Comparison of ENCODE assay signal across 14 mouse cellular contexts in genomic region chr4:117871787-117872186, GRCm38 (mm10). TPM values are rescaled to one million over a fixed set of nuclear protein-coding genes. Genes with fewer than 3 reads are reported as not detected.
DNase-seq lines count a peak whose midpoint lies in the region; ATAC-seq and TF ChIP-seq lines count a peak whose summit lies in the region.
"Had no signal": no experiment of that assay in that cellular context is flagged by ENCODE, and none has a peak within 500 bp of the region (broad histone marks: within the 10 kb centered on the region; RNA-seq: fewer than 3 reads in every experiment).

No protein-coding gene starts in this region.

- no peak for DNase-seq in heart, postnatal 10 days
- DNase-seq in lung, postnatal 0 days (ENCODE audit: low spot score) = no peak
- no peak for DNase-seq in lung, postnatal 14 days
- DNase-seq in hindbrain, embryonic 11.5 days (ENCODE audit: low spot score) = no peak
- DNase-seq: cerebellum, adult 18-20 months; right cerebral cortex, postnatal 14 days had no signal

- H3K27me3 ChIP-seq in heart, embryonic 13.5 days (replicated peaks) = peaks cover 25% of the 10 kb centered on the region
- no peaks in the 10 kb centered on the region for H3K27me3 ChIP-seq in lung, postnatal 0 days (replicated peaks; ENCODE audit: insufficient read depth, low read length)
- no peaks in the 10 kb centered on the region for H3K27me3 ChIP-seq in embryonic facial prominence, embryonic 15.5 days
- H3K27me3 ChIP-seq in liver, embryonic 15.5 days = no peaks in the 10 kb centered on the region
- H3K27me3 ChIP-seq in hindbrain, embryonic 11.5 days (ENCODE audit: control insufficient read depth, insufficient read depth, low read length) = no peaks in the 10 kb centered on the region; the same call in 1 of the 2 replicates
- H3K27me3 ChIP-seq: forebrain, embryonic 15.5 days had no signal

- TF ChIP-seq CTCF in lung, postnatal 0 days (IDR thresholded peaks at IDR 0.05) = no peak

- ATAC-seq in heart, embryonic 13.5 days (ENCODE audit: extremely low read depth, insufficient number of reproducible peaks, low FRiP score, low TSS enrichment) = no peak
- 0 out of 2 replicates have a peak, but pooled peaks have one; percentile 11 for ATAC-seq in lung, postnatal 0 days
- 0 out of 2 replicates have a peak, but pooled peaks have one; percentile 17 for ATAC-seq in embryonic facial prominence, embryonic 15.5 days (ENCODE audit: insufficient number of reproducible peaks, low FRiP score, low TSS enrichment, low read depth)
- peak; percentile 15 for ATAC-seq in liver, embryonic 15.5 days (ENCODE audit: insufficient read depth)
- ATAC-seq in cerebellum, adult (ENCODE audit: insufficient number of reproducible peaks, low FRiP score, low TSS enrichment) = no peak
- no peak for ATAC-seq in hindbrain, embryonic 11.5 days (ENCODE audit: low FRiP score)
- ATAC-seq: activated CD4-positive, CD25-positive, alpha-beta regulatory T cell, adult 4 months; inflammation-experienced regulatory T-cells, adult 6 months had no signal

- peak overlapping the region; percentile 72 for H3K4me2 ChIP-seq in heart, embryonic 13.5 days
- no peak overlapping the region for H3K4me2 ChIP-seq in lung, postnatal 0 days (replicated peaks; ENCODE audit: low read depth, low read length)
- no peak overlapping the region for H3K4me2 ChIP-seq in embryonic facial prominence, embryonic 15.5 days (replicated peaks)
- peak overlapping the region; percentile 64 for H3K4me2 ChIP-seq in liver, embryonic 15.5 days
- no peak overlapping the region for H3K4me2 ChIP-seq in hindbrain, embryonic 11.5 days (replicated peaks; ENCODE audit: low read depth, low read length)
- H3K4me2 ChIP-seq: forebrain, embryonic 15.5 days had no signal

- peaks cover 36% of the 10 kb centered on the region for H3K36me3 ChIP-seq in heart, embryonic 13.5 days
- no peaks in the 10 kb centered on the region for H3K36me3 ChIP-seq in lung, postnatal 0 days (ENCODE audit: insufficient read depth, low read length)
- peaks cover 35% of the 10 kb centered on the region for H3K36me3 ChIP-seq in embryonic facial prominence, embryonic 15.5 days
- peaks cover 39% of the 10 kb centered on the region for H3K36me3 ChIP-seq in liver, embryonic 15.5 days (replicated peaks)
- H3K36me3 ChIP-seq in hindbrain, embryonic 11.5 days (ENCODE audit: control insufficient read depth, insufficient read depth, low read length) = no peaks in the 10 kb centered on the region; the same call in 1 of the 2 replicates

- TF ChIP-seq EP300 in lung, postnatal 0 days (IDR thresholded peaks at IDR 0.05) = no peak

- H3K9ac ChIP-seq in heart, embryonic 13.5 days = no peak overlapping the region; the same call in 1 of the 2 replicates
- H3K9ac ChIP-seq in lung, postnatal 0 days (replicated peaks; ENCODE audit: low read depth) = no peak overlapping the region
- no peak overlapping the region for H3K9ac ChIP-seq in embryonic facial prominence, embryonic 15.5 days
- peak overlapping the region; percentile 33; the same call in 1 of the 2 replicates for H3K9ac ChIP-seq in liver, embryonic 15.5 days
- no peak overlapping the region for H3K9ac ChIP-seq in hindbrain, embryonic 11.5 days (ENCODE audit: low read depth, low read length)
- H3K9ac ChIP-seq: forebrain, embryonic 15.5 days had no signal

- H3K4me1 ChIP-seq in heart, embryonic 13.5 days = peaks cover 21% of the 10 kb centered on the region
- H3K4me1 ChIP-seq in lung, postnatal 0 days (ENCODE audit: insufficient read depth, low read depth, low read length) = no peaks in the 10 kb centered on the region
- peaks cover 25% of the 10 kb centered on the region for H3K4me1 ChIP-seq in embryonic facial prominence, embryonic 15.5 days
- peaks cover 65% of the 10 kb centered on the region for H3K4me1 ChIP-seq in liver, embryonic 15.5 days (replicated peaks)
- peaks cover 5% of the 10 kb centered on the region for H3K4me1 ChIP-seq in hindbrain, embryonic 11.5 days (replicated peaks; ENCODE audit: control insufficient read depth, insufficient read depth, low read length)

- H3K9me3 ChIP-seq in heart, embryonic 13.5 days = no peaks in the 10 kb centered on the region
- no peaks in the 10 kb centered on the region for H3K9me3 ChIP-seq in lung, postnatal 0 days (ENCODE audit: low read length)
- H3K9me3 ChIP-seq in embryonic facial prominence, embryonic 15.5 days (replicated peaks) = no peaks in the 10 kb centered on the region
- no peaks in the 10 kb centered on the region for H3K9me3 ChIP-seq in liver, embryonic 15.5 days (replicated peaks)
- H3K9me3 ChIP-seq in hindbrain, embryonic 11.5 days (ENCODE audit: control insufficient read depth, low read length) = no peaks in the 10 kb centered on the region
- H3K9me3 ChIP-seq: forebrain, embryonic 15.5 days had no signal

- intact Hi-C loops in heart, postnatal 10 days (cut with DNase I) = no loop called here

- 43% methylated on average over 7 of the region's 7 CpGs for WGBS in heart, embryonic 13.5 days
- WGBS in lung, postnatal 0 days = 48% methylated on average over 7 of the region's 7 CpGs
- 44% methylated on average over 7 of the region's 7 CpGs for WGBS in embryonic facial prominence, embryonic 15.5 days
- WGBS in liver, embryonic 15.5 days (ENCODE audit: insufficient replicate concordance) = 52% methylated on average over 7 of the region's 7 CpGs
- 55% methylated on average over 7 of the region's 7 CpGs for WGBS in hindbrain, embryonic 11.5 days

- H3K27ac ChIP-seq in heart, embryonic 13.5 days (replicated peaks) = no peak overlapping the region
- no peak overlapping the region for H3K27ac ChIP-seq in lung, postnatal 0 days (ENCODE audit: low read length)
- no peak overlapping the region for H3K27ac ChIP-seq in embryonic facial prominence, embryonic 15.5 days (replicated peaks)
- H3K27ac ChIP-seq in liver, embryonic 15.5 days (replicated peaks) = peak overlapping the region; percentile 63
- H3K27ac ChIP-seq in hindbrain, embryonic 11.5 days (ENCODE audit: low read depth, low read length) = no peak overlapping the region
- H3K27ac ChIP-seq: forebrain, embryonic 15.5 days; macrophage had no signal

- no peak overlapping the region for H3K4me3 ChIP-seq in heart, embryonic 13.5 days
- no peak overlapping the region for H3K4me3 ChIP-seq in lung, postnatal 0 days (ENCODE audit: low read depth, low read length)
- no peak overlapping the region for H3K4me3 ChIP-seq in embryonic facial prominence, embryonic 15.5 days (replicated peaks)
- H3K4me3 ChIP-seq in liver, embryonic 15.5 days (replicated peaks) = no peak overlapping the region
- H3K4me3 ChIP-seq in hindbrain, embryonic 11.5 days (ENCODE audit: low read depth, low read length) = no peak overlapping the region
- H3K4me3 ChIP-seq: forebrain, embryonic 15.5 days had no signal

RNA-seq across cellular contexts. Expression of gene Ccdc24, which starts 0.6 kb away (rescaled TPM):
- polyA plus RNA-seq in heart, embryonic 13.5 days (2015; fragmentation: Nextera tagmentation; extraction: Ambion mirVana) = 0.74 and 1.1 TPM in 2 replicates
- total RNA-seq in heart, postnatal 10 days (2021) = under 1 TPM; 0.36 to 0.55 TPM
- polyA plus RNA-seq in lung, postnatal 0 days (2015; fragmentation: Nextera tagmentation; extraction: Ambion mirVana) = 4.5 TPM in 2 replicates
- polyA plus RNA-seq in embryonic facial prominence, embryonic 15.5 days (2015; fragmentation: Nextera tagmentation; extraction: Ambion mirVana) = 1.5 and 3.6 TPM in 2 replicates
- polyA plus RNA-seq in liver, embryonic 15.5 days (2015; fragmentation: Nextera tagmentation; extraction: Ambion mirVana) = 1.2 TPM in 2 replicates
- 1.7 and 1.8 TPM in 2 replicates for polyA plus RNA-seq in hindbrain, embryonic 11.5 days (2014; fragmentation: Nextera tagmentation; extraction: Ambion mirVana)
- polyA plus RNA-seq: activated CD4-positive, CD25-positive, alpha-beta regulatory T cell, adult 4 months; inflammation-experienced regulatory T-cells, adult 6 months; macrophage had no signal

RNA-seq across cellular contexts. Expression of gene B4galt2, which starts 11.5 kb away (rescaled TPM):
- polyA plus RNA-seq in heart, embryonic 13.5 days (2015; fragmentation: Nextera tagmentation; extraction: Ambion mirVana) = 13.5 and 13.9 TPM in 2 replicates
- 10 to 100 TPM; 13.7 to 15.6 TPM for total RNA-seq in heart, postnatal 10 days (2021)
- polyA plus RNA-seq in lung, postnatal 0 days (2015; fragmentation: Nextera tagmentation; extraction: Ambion mirVana) = 7.2 and 7.7 TPM in 2 replicates
- 31.1 and 32.0 TPM in 2 replicates for polyA plus RNA-seq in embryonic facial prominence, embryonic 15.5 days (2015; fragmentation: Nextera tagmentation; extraction: Ambion mirVana)
- polyA plus RNA-seq in liver, embryonic 15.5 days (2015; fragmentation: Nextera tagmentation; extraction: Ambion mirVana) = 1.0 and 1.4 TPM in 2 replicates
- 27.3 and 27.9 TPM in 2 replicates for polyA plus RNA-seq in hindbrain, embryonic 11.5 days (2014; fragmentation: Nextera tagmentation; extraction: Ambion mirVana)
- polyA plus RNA-seq: activated CD4-positive, CD25-positive, alpha-beta regulatory T cell, adult 4 months; inflammation-experienced regulatory T-cells, adult 6 months had no signal

RNA-seq across cellular contexts. Expression of gene Atp6v0b, which starts 15.3 kb away (rescaled TPM):
- 188 and 220 TPM in 2 replicates for polyA plus RNA-seq in heart, embryonic 13.5 days (2015; fragmentation: Nextera tagmentation; extraction: Ambion mirVana)
- 100 to 1,000 TPM; 133 to 134 TPM for total RNA-seq in heart, postnatal 10 days (2021)
- 346 TPM in 2 replicates for polyA plus RNA-seq in lung, postnatal 0 days (2015; fragmentation: Nextera tagmentation; extraction: Ambion mirVana)
- 252 and 271 TPM in 2 replicates for polyA plus RNA-seq in embryonic facial prominence, embryonic 15.5 days (2015; fragmentation: Nextera tagmentation; extraction: Ambion mirVana)
- 168 and 195 TPM in 2 replicates for polyA plus RNA-seq in liver, embryonic 15.5 days (2015; fragmentation: Nextera tagmentation; extraction: Ambion mirVana)
- polyA plus RNA-seq in hindbrain, embryonic 11.5 days (2014; fragmentation: Nextera tagmentation; extraction: Ambion mirVana) = 233 and 246 TPM in 2 replicates

RNA-seq across cellular contexts. Expression of gene Dph2, which starts 20.0 kb away (rescaled TPM):
- 10.9 and 11.6 TPM in 2 replicates for polyA plus RNA-seq in heart, embryonic 13.5 days (2015; fragmentation: Nextera tagmentation; extraction: Ambion mirVana)
- total RNA-seq in heart, postnatal 10 days (2021) = 1 to 10 TPM; 2.8 to 4.8 TPM
- 7.8 and 8.6 TPM in 2 replicates for polyA plus RNA-seq in lung, postnatal 0 days (2015; fragmentation: Nextera tagmentation; extraction: Ambion mirVana)
- polyA plus RNA-seq in embryonic facial prominence, embryonic 15.5 days (2015; fragmentation: Nextera tagmentation; extraction: Ambion mirVana) = 15.8 and 16.7 TPM in 2 replicates
- 5.9 and 6.9 TPM in 2 replicates for polyA plus RNA-seq in liver, embryonic 15.5 days (2015; fragmentation: Nextera tagmentation; extraction: Ambion mirVana)
- 21.0 and 26.8 TPM in 2 replicates for polyA plus RNA-seq in hindbrain, embryonic 11.5 days (2014; fragmentation: Nextera tagmentation; extraction: Ambion mirVana)

RNA-seq across cellular contexts. Expression of gene Slc6a9, which starts 37.5 kb away (rescaled TPM):
- 8.4 and 10.6 TPM in 2 replicates for polyA plus RNA-seq in heart, embryonic 13.5 days (2015; fragmentation: Nextera tagmentation; extraction: Ambion mirVana)
- total RNA-seq in heart, postnatal 10 days (2021) = 1 to 10 TPM; 5.0 to 5.5 TPM
- 17.3 and 19.1 TPM in 2 replicates for polyA plus RNA-seq in lung, postnatal 0 days (2015; fragmentation: Nextera tagmentation; extraction: Ambion mirVana)
- 9.4 and 13.2 TPM in 2 replicates for polyA plus RNA-seq in embryonic facial prominence, embryonic 15.5 days (2015; fragmentation: Nextera tagmentation; extraction: Ambion mirVana)
- polyA plus RNA-seq in liver, embryonic 15.5 days (2015; fragmentation: Nextera tagmentation; extraction: Ambion mirVana) = 56.1 and 56.4 TPM in 2 replicates
- polyA plus RNA-seq in hindbrain, embryonic 11.5 days (2014; fragmentation: Nextera tagmentation; extraction: Ambion mirVana) = 6.2 and 7.1 TPM in 2 replicates
- polyA plus RNA-seq: inflammation-experienced regulatory T-cells, adult 6 months; macrophage had no signal

Comparison
In these comparisons a context has a peak if more than half of its experiments do, and no peak if none do; other contexts are left out.
1. ATAC-seq: peak in lung, postnatal 0 days (single experiment), embryonic facial prominence, embryonic 15.5 days (single experiment) and liver, embryonic 15.5 days (single experiment); none in heart, embryonic 13.5 days (single experiment), cerebellum, adult (single experiment) and hindbrain, embryonic 11.5 days (single experiment).
2. H3K4me2 ChIP-seq: peak in heart, embryonic 13.5 days (single experiment) and liver, embryonic 15.5 days (single experiment); none in lung, postnatal 0 days (single experiment), embryonic facial prominence, embryonic 15.5 days (single experiment) and hindbrain, embryonic 11.5 days (single experiment).